Comparison of ENCODE assay signal across 8 mouse cellular contexts in genomic region chr5:149678100-149678989, GRCm38 (mm10). TPM values are rescaled to one million over a fixed set of nuclear protein-coding genes. Genes with fewer than 3 reads are reported as not detected.
DNase-seq lines count a peak whose midpoint lies in the region; ATAC-seq lines count a peak whose summit lies in the region.

TSS of gene B3glct (plus strand) at chr5:149678230.

- peak; percentile 94 for DNase-seq in CD4-positive helper T cell, adult 2 months (ENCODE audit: low read depth, low spot score)
- DNase-seq in c-Kit-negative CD71-positive TER-119-positive erythroid progenitor cells, embryonic 14.5 days (ENCODE audit: low read depth, low spot score) = peak; percentile 73
- DNase-seq in fibroblast of lung, adult 2 months (ENCODE audit: low read depth) = peak; percentile 35
- peak; percentile 91 for DNase-seq in kidney, postnatal 10 days
- DNase-seq in naive thymus-derived CD4-positive, alpha-beta T cell, adult 2 months (ENCODE audit: low read depth) = peak; percentile 95
- DNase-seq in splenic B cell, adult 2 months (ENCODE audit: low read depth, low spot score) = peak; percentile 90

- H3K9me3 ChIP-seq in heart, embryonic 13.5 days = no peaks in the 10 kb centered on the region
- H3K9me3 ChIP-seq in liver, embryonic 12.5 days (replicated peaks) = no peaks in the 10 kb centered on the region

- no peaks in the 10 kb centered on the region for H3K36me3 ChIP-seq in heart, embryonic 13.5 days
- H3K36me3 ChIP-seq in liver, embryonic 12.5 days = no peaks in the 10 kb centered on the region
- H3K36me3 ChIP-seq in splenic B cell, adult 2 months (ENCODE audit: control insufficient read depth, insufficient read depth, low read length, poor library complexity, severe bottlenecking) = no peaks in the 10 kb centered on the region

- ATAC-seq in heart, embryonic 13.5 days (ENCODE audit: extremely low read depth, insufficient number of reproducible peaks, low FRiP score, low TSS enrichment) = peak; percentile 92
- peak; percentile 98 for ATAC-seq in liver, embryonic 12.5 days

- under 1% methylated on average over 69 of the region's 106 CpGs for WGBS in heart, embryonic 13.5 days
- 1% methylated on average over 58 of the region's 106 CpGs for WGBS in liver, embryonic 12.5 days (ENCODE audit: insufficient replicate concordance)

- H3K4me3 ChIP-seq in heart, embryonic 13.5 days = peak within 1 kb of the TSS; percentile 79
- H3K4me3 ChIP-seq in liver, embryonic 12.5 days = peak within 1 kb of the TSS; percentile 75

- H3K27me3 ChIP-seq in heart, embryonic 13.5 days (replicated peaks) = peaks cover 12% of the 10 kb centered on the region; the same call in 1 of the 2 replicates
- H3K27me3 ChIP-seq in liver, embryonic 12.5 days (replicated peaks) = peaks cover 14% of the 10 kb centered on the region
- no peaks in the 10 kb centered on the region for H3K27me3 ChIP-seq in splenic B cell, adult 2 months (ENCODE audit: control insufficient read depth, insufficient read depth, low read length, poor library complexity, severe bottlenecking)

- peak within 1 kb of the TSS; percentile 90 for H3K9ac ChIP-seq in heart, embryonic 13.5 days
- H3K9ac ChIP-seq in liver, embryonic 12.5 days = peak within 1 kb of the TSS; percentile 85

- H3K4me2 ChIP-seq in heart, embryonic 13.5 days = peak within 1 kb of the TSS; percentile 94
- peak within 1 kb of the TSS; percentile 98 for H3K4me2 ChIP-seq in liver, embryonic 12.5 days

- H3K27ac ChIP-seq in heart, embryonic 13.5 days (replicated peaks) = peak within 1 kb of the TSS; percentile 75
- H3K27ac ChIP-seq in liver, embryonic 12.5 days = peak within 1 kb of the TSS; percentile 87

- H3K4me1 ChIP-seq in heart, embryonic 13.5 days = peaks cover 9% of the 10 kb centered on the region
- peaks cover 13% of the 10 kb centered on the region for H3K4me1 ChIP-seq in liver, embryonic 12.5 days

RNA-seq across cellular contexts. Expression of gene B3glct, which starts in this region (rescaled TPM):
- 9.4 and 9.5 TPM in 2 replicates for polyA plus RNA-seq in heart, embryonic 13.5 days (2015; fragmentation: Nextera tagmentation; extraction: Ambion mirVana)
- 7.5 and 8.4 TPM in 2 replicates for polyA plus RNA-seq in liver, embryonic 12.5 days (2016; fragmentation: Nextera tagmentation; extraction: Ambion mirVana)

Comparison
In these comparisons a context has a peak if more than half of its experiments do, and no peak if none do; other contexts are left out.
1. Peak in every context shown above with its lines: DNase-seq, ATAC-seq, H3K4me3 ChIP-seq and H3K27ac ChIP-seq.
2. DNase-seq: peak in every context shown above with its lines; median percentile 95 in naive thymus-derived CD4-positive, alpha-beta T cell, adult 2 months; 94 in CD4-positive helper T cell, adult 2 months; 91 in kidney, postnatal 10 days; 90 in splenic B cell, adult 2 months; 73 in c-Kit-negative CD71-positive TER-119-positive erythroid progenitor cells, embryonic 14.5 days; 35 in fibroblast of lung, adult 2 months.